Mouse (Mus musculus) bone marrow, adult 2 months (tissue): ENCODE measurements around the gene Pes1.
"Not testable (repeated sequence)": the region's sequence is repeated elsewhere in the genome, so short reads cannot be mapped to it uniquely, and the experiment has no call there.

Experiments used
- CTCF ChIP-seq: fragments of 200-500 bp; IDR thresholded peaks from 2 replicates; pipeline ENCODE4 v1.5.1; 2011; ENCODE audit warnings: low read length, control low read depth; ENCODE audit not compliant: control insufficient read depth, insufficient read depth
- POLR2A ChIP-seq: fragments of 200-500 bp; IDR thresholded peaks from 2 replicates; pipeline ENCODE4 v1.6.1; 2011; ENCODE audit warnings: low read depth, mild to moderate bottlenecking, control low read depth, low read length, borderline replicate concordance; ENCODE audit not compliant: control insufficient read depth

DNA sequence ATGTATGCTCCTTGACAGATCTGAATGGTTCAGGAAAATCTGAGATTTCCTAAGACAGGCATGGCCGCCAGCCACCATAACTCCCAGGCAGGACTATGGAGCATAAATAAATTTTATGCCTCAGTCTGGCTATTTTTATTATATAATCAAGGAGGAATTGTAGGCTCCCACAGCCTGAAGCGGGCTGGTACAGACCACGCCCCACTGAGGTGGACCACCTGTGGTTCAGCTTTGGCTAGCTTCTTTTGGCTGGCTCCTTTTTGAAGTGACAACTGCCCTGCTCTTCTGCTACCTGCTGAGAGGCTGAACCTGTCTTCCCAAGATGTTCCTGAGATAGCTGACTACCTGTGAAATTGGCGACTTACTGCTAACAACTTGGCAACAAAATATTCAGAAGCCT lies 8.4 kb upstream of the Pes1 start:
- TF ChIP-seq CTCF, POLR2A: not testable (repeated sequence)
